Mouse (Mus musculus): ENCODE measurements around the gene Bean1. TPM values are rescaled to one million over a fixed set of nuclear protein-coding genes. Genes with fewer than 3 reads are reported as not detected.

The Bean1 gene
- total RNA-seq, 2 experiments from 2014 or later = 1.1 to 2.0 TPM

Other genes with a start within 250 kb of the Bean1 start
- 100 to 1,000 TPM; 234 to 242 TPM for gene Cdh5, start 68.8 kb upstream of the Bean1 start, total RNA-seq (2021)
- 1 to 10 TPM; 6.3 to 7.8 TPM for gene Tk2, start 78.1 kb downstream of the Bean1 start, total RNA-seq (2021)
- 1 to 10 TPM; 5.4 to 7.5 TPM for gene Cklf, start 80.4 kb downstream of the Bean1 start, total RNA-seq (2021)
- not detected for gene Cmtm2a, start 122.7 kb downstream of the Bean1 start, total RNA-seq (2021)
- gene Gm45711, start 139.6 kb downstream of the Bean1 start, total RNA-seq (2021) = not detected
- not detected for gene Cmtm1, start 139.7 kb downstream of the Bean1 start, total RNA-seq (2021)
- gene Gm11020, start 151.1 kb downstream of the Bean1 start, total RNA-seq (2021) = not detected
- gene Cmtm2b, start 151.8 kb downstream of the Bean1 start, total RNA-seq (2021) = not detected
- gene Cmtm3, start 169.0 kb downstream of the Bean1 start, total RNA-seq (2021) = 10 to 100 TPM; 31.4 to 31.5 TPM
- gene Cmtm4, start 225.4 kb downstream of the Bean1 start, total RNA-seq (2021) = 10 to 100 TPM; 12.1 to 13.6 TPM